Mouse (Mus musculus) cerebellum, postnatal 10 days (tissue): Measurements from ENCODE around the gene Leprot.

Experiments
- DNase-seq, 2 experiments: peaks; one replicate each; pipeline ENCODE4 v3.0.0; 2021; ENCODE audit warnings: mixed read lengths in 2 of 2

Gene Leprot

DNA sequence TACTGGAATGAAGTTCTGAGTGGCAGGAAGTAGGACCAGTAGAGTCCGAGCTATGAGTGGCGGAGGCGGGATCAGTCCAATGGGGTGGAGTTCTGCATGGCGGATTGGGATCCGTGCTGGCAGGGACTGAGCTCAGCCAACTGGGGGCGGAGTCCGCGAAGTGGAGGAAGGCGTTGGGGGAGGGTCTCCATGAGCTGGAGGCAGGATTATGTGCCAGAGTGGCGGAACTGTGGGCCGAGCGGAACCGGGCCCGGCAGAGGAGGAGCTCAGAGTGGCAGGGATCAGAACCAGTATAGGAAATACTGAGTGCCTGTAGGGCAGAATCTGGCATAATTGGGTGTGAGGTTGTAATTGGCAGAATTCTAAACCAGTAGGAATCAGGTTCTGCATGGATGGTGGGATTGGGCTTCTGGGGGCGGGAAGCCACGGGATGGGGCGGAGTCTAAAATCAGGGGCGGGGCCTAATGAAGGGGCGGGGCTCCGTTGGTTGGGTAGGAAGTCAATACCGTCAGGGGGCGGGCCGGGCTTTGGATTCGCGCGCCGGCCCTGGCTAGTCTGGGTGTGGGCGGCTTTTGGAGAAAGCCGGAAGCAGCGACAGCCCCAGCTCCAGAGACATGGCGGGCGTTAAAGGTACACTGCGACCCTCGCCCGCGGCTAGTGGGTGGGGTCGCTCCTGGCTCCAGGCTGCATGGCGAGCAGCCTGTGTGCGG lies at the start of gene Leprot:
Gene Leprot (plus strand): TSS at position 523 of the 710 bp plus-strand sequence.
- peak; percentile 99 for DNase-seq

DNA sequence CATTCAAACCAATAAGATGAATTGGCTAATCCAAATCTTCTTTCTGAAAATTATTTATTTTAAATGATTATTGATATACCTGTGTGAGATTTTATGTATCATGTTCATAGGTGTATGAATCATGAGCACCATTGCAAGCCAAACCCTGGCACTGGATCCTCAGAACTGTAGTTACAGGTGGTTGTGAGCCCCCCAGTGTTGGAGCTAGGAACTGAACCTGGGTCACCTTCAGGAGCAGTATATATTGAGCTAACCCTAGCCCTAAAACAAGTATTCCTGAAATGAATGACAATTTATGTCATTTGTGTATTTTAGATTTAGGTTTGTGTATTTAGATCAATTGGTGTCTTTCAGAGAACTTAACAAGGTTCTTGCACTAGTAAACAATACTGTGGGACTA lies 45.8 kb upstream of the Leprot start:
- DNase-seq = peak; percentile 45 to 51

DNA sequence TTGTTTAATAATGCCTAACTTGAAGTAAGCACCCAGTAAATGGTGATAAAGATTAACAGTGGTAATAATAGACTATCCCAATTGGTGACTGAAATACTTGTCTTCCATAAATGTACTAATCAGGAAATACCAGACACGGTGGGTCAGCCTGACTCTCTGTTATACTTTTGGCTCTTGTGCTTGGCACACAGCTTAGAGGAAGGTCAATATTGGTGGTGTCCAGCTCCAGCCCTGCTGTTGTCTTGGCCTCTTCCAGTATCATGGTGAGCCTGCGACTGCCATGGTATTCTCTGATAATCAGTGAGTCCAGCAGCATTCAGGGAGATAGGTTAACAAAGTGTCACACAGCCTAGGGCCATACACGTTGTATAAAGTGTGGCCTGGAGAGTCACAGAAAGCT lies 43.9 kb upstream of the Leprot start:
- peak; percentile 82 to 88 for DNase-seq

DNA sequence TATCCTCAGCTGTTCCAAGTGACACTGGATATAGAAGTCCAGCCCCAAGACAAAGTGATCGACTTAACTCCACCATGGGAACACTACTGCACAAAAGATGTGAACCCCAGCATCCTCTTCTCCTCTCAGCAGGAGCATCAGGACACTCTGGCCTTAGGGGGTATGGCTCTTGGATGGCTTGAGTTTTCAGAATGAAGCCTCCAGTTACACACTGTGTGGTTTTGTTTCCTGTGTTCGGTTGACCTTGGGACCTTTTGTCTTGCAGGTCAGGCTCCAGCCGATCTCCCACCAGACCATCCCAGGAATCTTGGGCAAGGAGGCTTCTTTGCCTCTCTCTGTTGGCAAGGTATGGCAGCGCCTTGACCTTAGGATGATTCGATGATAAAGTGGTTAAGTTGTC lies 31.0 kb upstream of the Leprot start:
- DNase-seq = no peak

DNA sequence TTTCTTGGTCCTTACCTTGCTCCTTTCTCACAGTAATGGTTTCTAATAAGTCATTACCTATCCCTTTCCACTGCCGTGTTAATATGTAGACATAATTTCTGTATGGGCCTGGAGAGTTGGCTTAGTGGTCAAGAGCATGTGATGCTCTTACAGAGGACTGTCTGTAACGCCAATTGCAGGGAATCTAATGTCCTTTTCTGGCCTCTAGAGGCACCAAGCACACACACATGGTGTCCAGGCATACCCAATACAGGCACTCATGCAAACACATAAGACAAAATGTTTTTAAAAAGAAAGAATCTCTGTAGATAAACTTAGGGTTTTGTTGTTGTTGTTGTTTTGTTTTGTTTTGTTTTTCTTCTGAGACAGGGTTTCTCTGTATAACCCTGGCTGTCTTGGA lies 29.8 kb upstream of the Leprot start:
- peak in 1 of 2 experiments; percentile 13 for DNase-seq

DNA sequence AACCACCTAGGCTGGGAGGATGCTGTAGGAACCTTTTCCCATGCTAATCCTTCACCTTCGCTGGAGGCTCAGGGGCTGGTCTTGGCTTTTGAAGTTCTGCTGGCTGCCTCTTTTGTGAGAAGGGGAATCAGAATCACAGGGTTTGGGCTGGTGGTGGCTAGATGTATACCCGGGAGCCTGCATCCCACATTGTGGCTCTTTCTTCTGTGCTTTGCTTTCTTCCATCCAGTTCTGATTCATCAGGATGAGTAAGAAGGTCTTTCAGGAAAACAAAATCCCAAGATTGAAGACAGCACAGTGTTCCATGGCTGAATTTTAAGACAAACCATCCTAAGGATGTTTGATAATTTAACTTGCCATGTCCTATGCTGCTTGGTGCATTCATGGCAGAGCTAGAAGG lies 27.3 kb upstream of the Leprot start:
- DNase-seq = no peak

DNA sequence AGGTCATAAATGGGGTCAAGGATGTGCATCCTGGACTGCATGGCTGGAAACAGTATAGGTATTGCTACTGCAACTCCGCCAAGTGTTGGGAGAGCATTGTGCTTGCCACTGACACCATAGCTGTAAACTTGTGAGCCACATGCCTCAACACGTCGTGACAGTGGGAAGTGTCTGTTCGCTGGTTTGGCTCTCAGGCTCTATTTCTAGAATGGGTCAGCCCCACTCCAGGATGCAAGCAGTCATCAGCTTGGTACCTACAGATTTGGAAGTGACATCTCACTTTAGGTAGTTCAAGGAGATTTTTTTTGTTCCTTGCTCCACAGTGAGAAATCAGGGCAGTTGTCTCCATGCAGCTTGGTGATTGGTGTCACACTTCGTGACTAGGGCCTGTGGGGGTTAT lies 26.3 kb upstream of the Leprot start:
- no peak for DNase-seq

DNA sequence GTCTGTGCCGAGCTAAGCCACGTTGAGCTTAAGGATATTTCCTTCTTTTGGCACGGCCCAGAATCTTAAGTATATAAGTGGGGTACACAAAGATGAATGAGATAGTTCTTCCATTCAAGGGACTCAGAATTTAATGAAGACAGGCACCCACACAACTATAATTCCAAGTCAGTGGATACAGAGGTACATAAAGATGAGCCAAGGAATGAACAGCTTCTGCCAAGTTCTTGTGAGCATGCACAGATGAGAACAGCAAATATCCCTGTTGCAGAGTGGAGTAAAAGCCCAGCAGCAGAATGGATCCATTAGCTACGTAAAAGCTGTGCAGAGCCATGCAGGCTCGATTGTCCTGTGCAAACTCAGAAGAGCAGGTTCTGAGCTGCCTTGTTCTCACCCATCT lies 22.2 kb upstream of the Leprot start:
- no peak for DNase-seq

DNA sequence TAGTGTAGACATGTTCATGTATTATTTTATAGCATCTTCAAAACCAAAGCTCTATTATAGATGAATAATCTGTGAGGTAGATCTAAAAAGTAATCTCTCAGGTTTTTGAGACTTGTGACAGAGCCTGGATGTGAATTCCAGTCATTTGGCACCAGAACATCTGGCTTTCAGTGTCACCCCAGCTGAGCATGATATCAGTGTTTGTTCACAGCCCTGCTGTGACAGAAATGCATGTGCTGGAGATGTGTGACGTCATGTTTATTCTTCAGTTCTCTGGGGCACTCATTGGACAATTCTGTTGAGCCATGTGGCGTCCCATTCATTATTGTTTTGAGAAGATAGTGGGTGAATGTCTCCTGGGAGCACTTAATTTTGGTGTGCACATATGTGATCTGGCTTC lies 11.9 kb upstream of the Leprot start:
- DNase-seq = no peak

DNA sequence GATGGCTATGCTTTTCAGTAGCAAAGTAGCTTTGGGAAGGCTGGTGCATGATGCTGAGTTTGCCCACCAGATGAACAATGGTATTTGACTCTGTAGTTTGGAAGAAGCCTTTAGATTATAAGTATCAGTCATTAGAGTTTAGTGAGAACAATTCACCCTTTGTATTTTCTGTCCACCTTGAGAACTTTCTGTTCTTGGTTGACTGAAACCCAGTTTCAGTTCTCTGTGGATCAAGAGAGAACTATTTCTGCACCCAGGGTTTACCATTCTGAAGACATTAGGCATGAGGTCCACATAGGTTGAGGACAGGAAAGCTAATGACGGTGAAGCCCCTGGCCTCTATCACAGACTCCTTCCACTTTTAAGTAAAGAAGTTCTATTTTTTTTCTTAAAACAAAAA lies 10.0 kb upstream of the Leprot start:
- DNase-seq = no peak

DNA sequence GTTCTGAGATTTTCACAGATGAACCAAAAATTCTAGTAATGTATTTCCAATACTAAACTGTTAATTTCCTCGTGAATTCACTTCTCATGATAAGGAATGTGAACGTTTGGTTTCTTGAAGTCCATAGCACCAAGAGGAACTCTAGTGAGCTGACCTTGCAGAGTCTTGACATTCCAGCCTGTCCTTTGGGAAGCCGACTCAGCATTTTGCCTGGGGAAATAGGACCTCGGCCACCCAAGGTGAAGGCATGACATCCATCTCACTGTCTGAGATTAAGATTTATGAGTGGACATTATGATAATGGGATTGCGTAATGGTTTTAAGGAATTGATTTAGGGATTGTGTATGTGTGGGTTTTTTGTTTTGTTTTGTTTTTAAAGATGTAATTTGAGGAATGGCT lies 6.9 kb upstream of the Leprot start:
- DNase-seq = no peak

DNA sequence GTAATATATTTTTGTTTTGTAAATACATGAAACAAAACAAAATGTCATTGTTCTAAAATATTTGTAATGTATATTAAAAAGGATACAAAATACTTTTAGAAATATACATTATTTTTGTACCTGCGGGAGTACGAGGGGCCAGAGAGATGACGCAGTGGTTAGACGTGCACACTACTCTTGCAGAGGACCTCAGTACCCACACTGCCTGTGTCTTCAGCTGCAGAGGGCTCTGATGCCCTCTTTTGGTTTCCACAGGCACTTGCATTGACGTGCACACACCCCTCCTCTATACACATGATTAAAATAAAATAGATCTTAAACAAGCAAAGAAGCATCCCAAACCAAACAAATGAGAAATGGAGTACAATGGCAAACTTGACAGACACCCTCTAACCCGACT lies 4.8 kb upstream of the Leprot start:
- DNase-seq = no peak

DNA sequence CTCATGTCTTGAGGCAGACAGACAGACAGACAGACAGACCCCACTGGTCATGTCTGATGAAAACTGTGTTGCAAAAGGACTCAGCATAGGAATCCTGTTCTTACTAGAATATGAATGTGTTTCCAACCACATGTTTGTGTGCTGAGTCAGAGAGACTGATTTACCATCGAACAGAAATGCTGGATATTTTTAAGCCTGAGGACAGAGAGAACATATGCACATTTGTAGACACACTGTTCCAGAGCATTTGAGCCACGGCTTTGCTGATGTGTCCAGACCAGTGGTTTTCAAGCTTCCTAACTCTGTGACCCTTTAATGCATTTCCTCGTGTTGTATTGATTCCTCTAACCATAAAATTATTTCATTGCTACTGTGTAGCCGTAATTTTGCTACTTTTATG lies 4.3 kb upstream of the Leprot start:
- no peak for DNase-seq

DNA sequence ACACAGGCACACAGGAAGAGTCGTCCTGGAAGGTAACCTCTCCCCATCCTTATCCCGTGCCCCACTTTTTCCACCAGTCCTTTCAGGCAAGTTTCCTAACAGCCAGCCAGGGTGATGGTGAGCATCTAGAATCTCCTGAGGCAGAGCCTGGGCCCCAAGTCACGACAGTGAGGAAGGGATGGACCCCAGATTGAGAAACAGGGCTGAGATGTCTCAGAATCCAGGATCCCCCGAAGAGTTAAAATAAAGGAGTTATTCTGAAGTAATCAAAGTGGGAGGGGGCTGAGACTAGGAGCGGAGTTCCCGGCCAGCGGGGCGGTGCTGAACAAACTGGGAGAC lies 692 bp upstream of the Leprot start:
- no peak for DNase-seq

DNA sequence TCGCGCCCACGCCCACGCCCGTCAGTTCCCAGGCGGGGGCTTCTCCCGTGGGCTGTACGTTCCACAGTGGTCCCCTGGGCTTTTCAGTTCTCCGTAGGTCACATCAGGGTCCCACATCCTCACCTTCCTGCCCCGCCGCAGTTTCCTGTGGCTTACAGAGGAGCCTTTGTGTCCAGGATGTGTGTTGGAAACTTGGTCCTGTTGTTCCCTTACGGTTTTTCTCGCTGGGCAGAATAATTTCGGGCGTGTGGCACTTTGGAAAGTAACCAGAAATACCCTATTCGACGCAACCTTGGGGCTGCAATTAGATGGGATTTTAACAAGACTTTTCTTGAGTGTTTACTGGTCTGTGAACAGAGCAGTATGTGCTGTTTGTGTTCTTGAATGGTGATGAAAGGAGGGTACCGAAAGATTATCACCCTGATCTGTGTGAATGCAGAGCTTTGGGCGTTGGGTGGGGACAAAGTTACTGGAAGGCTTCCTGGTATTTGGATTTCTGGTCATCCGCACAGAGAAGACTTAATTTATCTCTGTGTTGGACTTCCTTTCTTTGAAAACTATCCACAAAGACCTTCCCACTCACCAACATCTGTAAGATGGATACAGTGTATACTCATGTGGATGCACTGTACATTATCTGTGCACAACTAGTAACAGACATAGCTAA lies 591 bp downstream of the Leprot start:
- DNase-seq = no peak

DNA sequence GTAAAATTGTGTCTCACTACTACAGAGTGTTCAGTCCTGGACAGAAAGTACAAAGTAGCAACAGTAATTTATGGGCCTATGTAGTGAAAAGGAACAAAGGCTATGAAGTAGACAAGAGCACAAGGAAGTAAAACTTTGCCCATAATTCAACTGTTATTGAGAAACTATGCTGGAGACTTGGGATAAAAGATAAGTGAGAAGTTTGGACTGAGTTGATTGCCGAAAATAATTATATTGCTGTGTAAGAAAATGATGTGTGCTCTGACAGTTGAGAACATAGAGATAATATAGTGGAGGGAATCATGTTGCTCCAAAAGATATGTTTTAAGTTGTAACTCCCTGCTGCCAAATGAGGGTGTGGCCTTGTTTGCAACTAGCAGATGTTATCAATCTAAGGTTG lies 1.2 kb downstream of the Leprot start:
- DNase-seq = no peak

DNA sequence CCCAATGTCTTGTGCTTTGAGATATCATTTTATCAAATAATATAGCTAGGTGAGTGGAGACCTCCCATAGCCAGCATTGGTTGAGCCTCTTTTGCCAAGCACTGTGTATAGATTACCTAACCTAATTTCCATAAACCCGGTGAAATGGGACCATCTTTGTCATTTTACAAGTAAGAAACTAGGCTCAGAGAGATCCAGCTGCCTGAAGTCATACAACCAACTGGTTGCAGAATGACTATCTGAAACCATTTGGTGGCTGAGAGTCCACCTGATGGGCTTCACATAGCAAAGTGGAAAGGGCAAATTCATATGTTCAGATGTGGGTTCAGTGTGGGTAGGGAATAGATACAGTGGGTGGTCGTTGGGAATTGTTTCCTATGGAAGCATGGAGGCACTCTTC lies 3.4 kb downstream of the Leprot start:
- DNase-seq = no peak

DNA sequence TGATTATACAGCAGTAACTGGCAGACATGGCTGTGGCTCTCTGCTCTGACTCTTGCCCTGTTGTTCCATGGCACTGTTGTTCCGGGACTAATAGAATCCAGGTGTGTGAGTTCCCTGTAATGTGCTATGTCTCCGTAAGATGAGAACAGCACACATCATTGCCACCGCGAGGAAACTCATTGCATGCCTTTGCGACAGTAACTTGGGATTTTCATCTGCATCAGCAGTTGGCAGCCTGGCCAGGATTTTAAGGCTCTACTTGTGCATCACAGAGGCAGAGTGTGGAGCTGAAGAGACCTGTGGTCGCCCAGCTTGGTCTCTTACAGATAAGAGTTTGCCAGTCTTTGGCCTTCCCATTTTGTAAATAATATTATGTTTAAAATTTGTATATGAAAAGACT lies 6.7 kb downstream of the Leprot start:
- DNase-seq = no peak

DNA sequence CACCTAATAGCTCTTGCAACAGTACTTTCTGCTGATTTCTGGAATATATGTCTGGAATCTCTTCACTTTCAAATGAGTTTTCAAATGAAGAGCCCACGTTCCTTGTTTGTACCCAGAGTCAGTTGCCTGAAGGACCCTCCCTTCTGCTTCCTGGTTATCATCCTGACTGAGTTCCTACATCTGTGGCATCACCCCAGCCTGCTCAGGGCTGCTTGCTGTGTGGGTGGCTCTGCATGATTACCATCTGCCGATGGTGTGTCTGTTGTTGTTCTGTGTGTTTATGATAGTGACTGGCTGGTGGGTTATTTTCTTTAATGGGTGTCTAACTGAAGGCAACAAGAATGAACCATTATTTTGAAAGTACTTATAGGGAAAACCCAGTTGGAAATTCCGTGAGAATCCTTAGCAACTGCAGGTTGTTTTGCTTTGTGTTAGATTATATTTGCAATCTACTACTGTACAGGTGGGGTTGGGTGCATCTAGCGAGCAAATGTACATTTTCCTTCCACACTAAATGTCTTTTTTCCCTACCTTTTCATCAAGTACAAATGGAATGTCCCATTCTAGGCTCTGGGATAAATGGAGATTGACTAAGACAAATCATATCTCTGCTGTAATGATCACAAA lies 7.4 kb downstream of the Leprot start:
- no peak for DNase-seq

DNA sequence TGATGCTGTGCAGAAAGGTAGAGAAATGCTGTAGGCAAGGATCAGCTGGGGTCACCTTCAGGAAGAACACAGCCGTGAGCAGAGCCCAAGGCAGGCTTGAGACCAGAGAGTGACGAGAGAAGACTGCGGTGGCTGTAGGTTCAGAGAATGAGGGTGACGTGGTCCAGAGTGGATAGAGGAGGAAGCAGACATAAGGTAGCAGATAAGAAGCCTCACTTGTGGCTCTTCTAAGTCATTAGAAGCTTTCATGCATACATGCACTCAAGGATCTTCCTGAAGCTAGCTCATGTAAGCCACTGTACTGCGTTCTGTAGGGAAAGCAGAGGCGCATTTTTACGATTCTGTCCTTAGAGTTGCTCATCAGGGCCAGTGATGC lies 7.9 kb downstream of the Leprot start:
- no peak for DNase-seq

DNA sequence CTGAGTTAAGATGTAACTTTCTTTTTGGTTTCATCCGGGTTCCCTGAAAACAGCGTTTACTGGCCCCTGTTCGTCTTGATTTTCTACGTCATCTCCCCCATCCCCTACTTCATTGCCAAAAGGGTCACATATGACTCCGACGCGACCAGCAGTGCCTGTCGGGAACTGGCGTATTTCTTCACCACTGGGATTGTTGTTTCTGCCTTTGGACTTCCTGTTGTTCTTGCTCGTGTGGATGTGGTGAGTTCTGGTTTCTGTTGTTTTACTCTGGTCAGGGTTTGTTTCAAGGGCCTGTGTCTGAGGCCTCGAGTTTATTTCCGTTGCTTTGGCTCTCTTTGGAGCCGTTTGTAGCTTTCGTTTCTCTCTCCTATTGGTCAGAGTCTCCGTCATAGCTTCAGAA lies 8.5 kb downstream of the Leprot start:
- DNase-seq = no peak

DNA sequence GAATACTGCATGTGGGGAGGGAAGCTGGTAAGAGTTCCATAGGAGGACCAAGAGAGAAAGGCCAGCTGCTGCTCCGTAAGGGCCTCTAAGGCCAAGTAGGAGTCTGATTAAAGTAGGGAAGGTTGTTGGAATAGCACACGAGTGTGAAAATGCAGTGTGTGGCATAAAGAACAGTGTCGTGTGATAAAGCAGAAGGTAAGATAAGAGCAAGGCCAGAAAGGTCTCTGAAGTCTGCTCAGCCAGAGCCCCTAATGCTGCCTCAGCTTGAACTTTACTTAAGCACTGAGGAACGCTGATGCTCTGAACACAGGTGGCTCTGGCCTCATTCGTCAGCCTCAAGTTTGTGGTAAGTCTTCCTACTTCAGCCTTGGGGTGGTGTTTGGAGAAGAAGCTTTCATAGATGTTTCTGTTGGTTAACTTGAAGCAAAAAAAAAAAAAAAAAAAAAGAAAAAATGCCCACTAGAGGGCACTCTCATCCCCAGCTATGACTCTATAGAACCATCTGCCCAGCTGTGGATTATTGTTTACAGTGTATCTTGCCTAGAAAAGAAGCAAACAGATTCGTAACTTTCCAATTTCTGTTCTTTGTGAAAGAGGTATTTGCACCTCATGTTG lies 9.5 kb downstream of the Leprot start:
- DNase-seq = peak in 1 of 2 experiments; percentile 18

DNA sequence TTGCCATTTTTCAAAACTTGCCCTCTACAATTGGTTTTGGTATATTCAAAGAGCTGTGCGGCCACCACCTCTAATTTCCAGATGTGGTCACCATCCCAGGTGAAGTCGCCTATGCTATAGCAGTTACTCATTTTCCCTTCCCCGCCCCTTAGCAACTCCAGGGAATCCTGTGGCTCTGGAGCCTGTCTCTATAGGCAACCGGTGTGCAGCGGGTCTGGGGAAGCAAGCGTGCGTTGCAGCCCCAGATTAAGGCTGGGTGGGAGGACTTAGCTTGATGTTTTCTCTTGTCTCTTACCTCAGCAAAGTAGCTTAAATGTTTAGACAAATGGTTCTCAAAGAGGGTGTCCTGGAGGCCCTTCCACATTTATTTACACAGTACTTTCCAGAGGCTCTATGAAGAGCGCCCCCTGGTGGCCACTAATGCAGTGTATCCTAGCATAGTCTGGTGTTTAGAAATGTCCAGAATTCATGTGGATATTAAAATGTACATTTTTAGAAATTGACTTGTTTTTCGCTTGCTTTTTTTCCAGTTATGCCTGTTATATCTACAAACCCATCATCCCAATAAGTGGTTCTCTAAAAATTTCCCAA lies 16.7 kb downstream of the Leprot start:
- DNase-seq = peak; percentile 77 to 80

DNA sequence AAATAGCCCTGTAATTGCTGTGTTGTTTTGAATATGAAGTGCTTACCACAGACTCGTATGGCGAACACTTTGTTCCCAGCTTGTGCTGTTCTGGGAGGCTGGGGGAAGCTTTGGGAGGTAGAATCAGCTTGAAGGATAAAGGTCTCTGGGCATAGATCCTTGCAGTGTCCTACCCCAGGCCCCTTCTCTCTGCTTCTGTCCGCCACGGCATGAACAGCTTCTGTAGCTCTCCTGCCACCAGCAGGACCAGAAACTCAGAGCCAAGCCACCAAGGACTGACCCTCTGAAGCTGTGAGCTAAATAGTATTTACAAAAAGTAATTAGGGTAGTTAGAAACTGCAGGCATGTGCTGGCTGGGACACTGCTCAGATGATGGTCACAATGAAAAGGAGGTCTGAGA lies 17.2 kb downstream of the Leprot start:
- DNase-seq = no peak
